Mouse (Mus musculus) cerebellum, adult 2 months (tissue): ENCODE measurements at regions not wholly inside any gene's neighbourhood (a gene's known extent, or its start where the extent isn't known, plus 50 kb on each side); places are given as distances from the start of the nearest gene placed in this dataset.

ENCODE experiments used
- CTCF ChIP-seq: fragments of 200-500 bp; IDR thresholded peaks from 2 replicates; pipeline ENCODE4 v1.5.1; 2011; ENCODE audit warnings: low read depth, mild to moderate bottlenecking, control low read depth, low read length, moderate library complexity, borderline replicate concordance; ENCODE audit not compliant: insufficient read depth
- POLR2A ChIP-seq: fragments of 200-500 bp; IDR thresholded peaks from 2 replicates; pipeline ENCODE4 v1.6.1; 2011; ENCODE audit warnings: low read length, control low read depth, borderline replicate concordance; ENCODE audit not compliant: insufficient read depth

GRCm38 (mm10) chr1:57525965-57526364, 119.1 kb upstream of the Tyw5 start:
- TF ChIP-seq CTCF (no peak), POLR2A (no peak)
